Mouse (Mus musculus): Measurements from ENCODE around the gene Fat2.

DNA sequence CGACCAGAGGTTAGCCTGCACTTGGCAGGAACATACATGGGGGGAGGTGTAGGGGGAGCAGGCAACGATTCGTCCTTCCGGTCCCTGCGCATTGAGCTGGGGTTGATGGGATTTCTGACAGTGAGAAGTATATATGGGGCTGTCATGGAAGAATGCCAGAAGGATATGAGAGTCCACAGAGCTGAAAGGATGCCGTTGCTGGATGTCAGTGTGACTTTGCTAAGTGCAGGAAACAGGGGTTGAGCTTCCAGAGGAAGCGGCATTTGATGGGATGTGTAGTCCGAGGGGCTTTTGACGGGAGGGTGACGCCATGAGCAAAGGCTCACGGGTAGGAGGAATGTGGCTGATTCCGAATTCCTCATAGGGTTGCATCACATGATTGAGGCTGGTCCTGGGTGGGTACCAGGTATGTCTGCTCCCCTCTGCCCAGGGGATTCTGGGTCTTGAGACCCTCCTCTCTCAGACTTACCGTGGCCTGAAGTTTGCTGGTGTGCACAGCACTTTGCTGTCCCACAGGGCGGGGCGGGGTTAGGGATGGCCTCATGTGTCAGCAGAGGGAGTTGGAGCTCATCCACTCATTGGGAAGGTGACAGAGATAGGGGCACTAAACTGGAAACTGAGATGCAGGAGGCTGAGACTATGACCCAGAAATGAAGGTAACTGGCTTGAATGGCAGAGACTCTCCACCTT is 21.9 kb upstream of the Fat2 start:
- TF ChIP-seq CTCF (IDR thresholded peaks at IDR 0.05; ENCODE audit: low read depth) (no peak), EP300 (optimal IDR thresholded peaks at IDR 0.05) (no peak)

All from stomach, postnatal 0 days (tissue).